Mouse (Mus musculus) CD4-positive, CD25-positive, alpha-beta regulatory T cell, adult 4 months (primary cell): ENCODE results near the gene Clip2. TPM values are rescaled to one million over a fixed set of nuclear protein-coding genes. Genes with fewer than 3 reads are reported as not detected.
A peak's percentile ranks its signal among the peaks of the same experiment; 100 is the strongest.
"Not testable (repeated sequence)": the region's sequence is repeated elsewhere in the genome, so short reads cannot be mapped to it uniquely, and the experiment has no call there.

ENCODE experiments used
- ATAC-seq: one replicate; pipeline ENCODE4 v1.8.0; 2017
- polyA plus RNA-seq, 2 experiments: library from polyadenylated mRNA; unstranded; fragments of 100-300 nt; shearing (Covaris generic); gene quantifications; one replicate each; pipeline ENCODE4 v1.2.1; 2017

Gene Clip2
- polyA plus RNA-seq, 2 experiments from 2014 or later: 0.52 to 0.54 TPM

DNA sequence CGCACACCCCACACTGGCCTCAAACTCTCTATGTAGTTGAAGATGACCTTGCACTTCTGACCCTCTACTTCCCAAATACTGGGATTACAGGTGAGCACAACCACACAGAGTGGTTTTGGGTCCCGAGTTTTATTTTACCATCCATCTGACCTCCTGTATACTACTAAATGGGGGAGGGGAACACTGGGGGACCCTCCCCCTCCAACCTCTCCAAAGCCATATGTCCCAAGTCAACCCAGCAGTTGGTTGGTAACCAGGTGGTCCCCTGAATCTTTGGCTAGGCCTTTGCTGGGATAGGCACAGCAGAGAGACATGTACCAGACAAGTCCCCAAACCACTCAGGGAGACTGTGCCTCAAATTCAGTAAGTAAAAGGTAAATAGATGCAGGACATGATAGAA lies 94.9 kb downstream of the Clip2 start:
- no peak for ATAC-seq

DNA sequence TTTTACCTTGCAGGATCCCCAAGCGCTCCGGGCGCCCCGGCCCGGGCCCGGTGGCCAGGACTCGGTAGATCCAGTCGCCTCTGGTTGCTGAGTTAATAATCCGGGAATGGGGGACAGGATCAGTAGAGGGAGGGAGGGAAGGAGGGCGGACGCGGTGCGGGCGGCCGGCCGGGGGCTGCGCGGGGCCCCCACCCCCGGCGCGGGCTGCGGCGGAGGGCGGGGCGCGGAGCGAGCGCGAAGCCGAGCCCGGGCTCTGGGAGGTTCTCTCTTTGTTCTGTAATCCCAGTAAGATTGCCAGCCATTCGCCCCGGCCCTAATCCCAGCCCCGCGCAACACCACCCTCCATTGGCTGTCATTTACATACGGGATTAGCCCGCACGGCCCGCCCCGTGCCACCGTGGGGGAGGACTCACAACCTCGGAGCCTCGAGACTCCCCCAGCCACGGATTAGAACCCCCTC lies 95.7 kb downstream of the Clip2 start, which contains the start of gene Gtf2ird1:
TSS of gene Gtf2ird1 (minus strand) at position 214 of the 460 bp plus-strand sequence.
- peak; percentile 60 for ATAC-seq

DNA sequence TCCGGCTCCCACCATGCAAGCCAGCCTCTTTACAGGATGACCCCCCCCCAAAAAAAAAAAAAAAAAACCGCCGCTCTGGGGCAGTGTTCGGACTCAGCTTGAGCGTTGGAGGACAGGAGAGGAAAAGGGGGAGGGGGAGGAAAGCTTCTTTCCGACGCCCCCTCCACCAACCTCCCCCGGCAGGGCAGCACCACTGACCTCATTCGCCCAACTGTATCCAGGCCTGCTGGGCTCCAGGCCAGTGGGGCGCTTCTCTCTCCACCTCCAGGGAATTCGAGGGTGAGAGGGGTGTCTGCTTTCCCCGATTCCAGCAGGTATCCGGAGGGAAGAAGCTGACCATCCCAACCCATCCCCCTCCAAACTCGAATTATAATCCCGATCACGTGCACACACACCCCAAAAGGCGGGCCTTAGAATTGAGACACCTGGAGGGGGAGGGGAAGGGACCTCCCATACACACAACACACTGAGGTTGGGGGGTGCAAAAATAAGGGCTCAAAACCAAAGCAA lies 96.3 kb downstream of the Clip2 start:
- peak; percentile 48 for ATAC-seq

DNA sequence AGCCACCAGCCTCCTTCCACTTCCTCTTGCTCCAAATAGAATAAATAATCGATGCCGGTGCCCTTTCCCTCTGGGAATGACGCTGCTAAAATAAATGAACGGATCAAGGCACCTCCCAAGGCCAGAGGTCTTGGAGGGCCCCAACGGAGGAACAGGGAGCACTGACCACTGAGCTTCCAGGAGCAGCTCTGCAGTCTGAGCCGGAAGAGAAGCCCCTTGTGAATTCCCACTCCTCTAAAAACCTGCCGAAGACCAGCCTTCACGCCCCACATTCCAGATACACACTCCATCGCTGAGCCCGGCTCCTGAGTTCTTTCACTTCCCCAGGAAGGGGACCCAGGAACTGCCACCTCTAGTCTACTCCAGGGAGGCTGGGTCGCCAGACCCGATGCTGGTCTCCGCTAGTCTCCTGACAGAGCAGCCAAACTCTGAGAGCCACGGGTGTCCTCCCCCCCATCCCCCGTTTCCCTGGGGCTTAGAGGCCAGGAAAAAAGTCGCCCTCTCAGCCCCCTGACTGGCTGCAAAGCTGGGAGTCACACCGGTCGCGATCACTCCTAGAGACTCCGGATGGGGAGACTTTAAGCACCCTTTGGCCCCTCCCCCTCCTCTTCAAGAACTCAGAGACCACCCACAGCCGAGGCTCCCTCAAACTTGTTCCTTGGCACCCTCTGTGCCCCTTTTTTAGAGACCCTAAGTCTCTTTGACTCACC lies 96.9 kb downstream of the Clip2 start:
- ATAC-seq: peak; percentile 54

DNA sequence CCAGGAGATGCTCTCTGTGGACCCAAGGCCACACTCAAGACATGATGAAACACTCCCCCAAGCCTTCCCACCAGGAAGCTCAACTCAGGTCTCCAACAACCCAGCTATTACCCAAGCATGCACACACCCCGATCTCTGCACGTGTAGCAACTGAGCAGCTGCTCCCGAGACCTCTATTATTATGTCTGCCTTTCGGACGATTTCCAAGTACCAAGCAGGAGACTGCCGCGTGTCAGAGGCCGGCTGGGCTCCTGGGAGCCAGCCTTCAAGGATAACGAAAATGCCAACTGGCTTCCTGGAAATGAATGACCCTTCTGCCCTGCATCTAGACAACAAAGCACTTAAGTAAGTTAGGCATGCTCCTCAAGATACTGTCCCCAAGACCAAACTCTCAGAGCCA lies 97.8 kb downstream of the Clip2 start:
- ATAC-seq: no peak

DNA sequence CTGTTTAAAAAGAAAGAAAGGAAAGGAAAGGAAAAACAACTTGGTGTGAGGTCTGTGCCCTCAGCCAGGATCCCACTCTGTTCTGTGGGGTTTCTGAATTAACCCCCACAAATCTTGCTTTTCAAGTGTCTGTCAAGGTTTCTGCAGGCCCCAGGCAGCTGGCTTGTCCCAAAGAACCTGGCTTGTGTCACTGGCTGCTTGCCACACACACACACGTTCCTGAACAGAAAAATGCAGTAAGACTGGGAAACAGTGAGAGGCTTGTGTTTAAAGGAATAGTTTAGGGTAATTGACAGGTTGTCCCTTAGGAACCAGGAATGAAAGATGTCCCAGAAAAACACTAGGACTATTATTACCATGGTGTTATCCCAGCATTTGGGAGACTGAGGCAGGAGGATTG lies 98.7 kb downstream of the Clip2 start:
- no peak for ATAC-seq

DNA sequence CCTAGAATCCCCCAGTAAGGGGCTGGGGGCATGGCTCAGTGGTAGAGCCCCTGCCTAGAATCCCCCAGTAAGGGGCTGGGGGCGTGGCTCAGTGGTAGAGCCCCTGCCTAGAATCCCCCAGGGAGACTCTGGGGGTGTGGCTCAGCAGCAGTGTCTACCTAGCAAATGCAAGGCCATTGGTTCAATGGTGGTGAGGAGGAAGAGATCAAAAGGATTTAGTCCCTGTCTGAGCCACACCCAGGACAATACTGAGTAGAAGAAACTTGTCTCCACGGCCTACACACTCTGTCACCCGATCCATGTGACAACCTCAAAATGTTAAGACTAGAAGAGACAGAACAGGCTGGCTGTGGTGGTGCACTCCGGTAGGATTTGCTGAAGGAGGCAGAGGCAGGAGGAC lies 105.5 kb downstream of the Clip2 start:
- ATAC-seq: not testable (repeated sequence)

DNA sequence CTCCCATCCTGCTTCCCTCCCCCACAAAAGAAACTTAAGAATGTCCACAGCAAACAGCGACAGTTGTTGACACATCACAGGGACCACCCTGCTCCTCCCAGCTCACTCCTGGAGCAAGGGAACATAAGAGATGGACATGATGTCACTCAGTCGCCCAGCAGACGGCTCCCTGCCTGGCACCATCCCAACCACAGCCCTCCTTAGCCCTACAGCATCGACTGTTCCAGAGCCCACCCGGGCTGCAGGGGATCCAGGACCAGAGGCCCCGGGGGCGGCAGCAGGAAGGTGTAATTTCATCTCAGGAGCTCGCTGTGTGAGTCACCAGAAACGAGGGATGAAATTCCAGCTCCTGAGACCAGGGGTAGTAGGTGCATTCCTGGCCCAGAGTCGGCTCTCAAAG lies 106.3 kb downstream of the Clip2 start:
- ATAC-seq: no peak

DNA sequence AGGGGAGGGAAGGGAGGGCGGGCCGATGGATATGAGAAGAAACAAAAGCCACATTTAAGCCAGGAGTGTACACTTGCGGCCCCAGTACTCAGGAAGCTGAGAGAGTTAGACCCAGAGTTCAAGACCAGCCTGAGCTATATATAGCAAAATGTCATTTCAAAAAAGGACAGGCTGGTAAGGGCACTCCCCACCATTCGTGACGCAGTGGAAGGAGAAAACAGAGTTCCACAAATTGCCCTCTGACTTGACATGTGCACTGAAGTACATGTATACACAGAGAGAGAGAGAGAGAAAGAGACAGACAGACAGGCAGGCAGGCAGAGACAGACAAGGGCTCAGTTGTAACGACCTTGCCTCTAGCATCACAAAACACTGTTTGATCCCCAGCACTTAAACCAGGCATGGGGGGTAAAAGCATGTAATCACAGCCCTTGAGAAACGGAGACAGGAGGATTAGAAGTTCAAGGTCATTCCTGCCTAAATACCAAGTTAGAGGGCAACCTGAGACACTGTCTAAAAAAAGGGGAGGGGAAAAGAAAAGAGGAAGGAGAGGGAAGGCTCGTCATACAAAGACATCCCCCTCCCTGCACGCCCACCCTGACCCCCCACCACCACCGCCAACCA lies 106.9 kb downstream of the Clip2 start:
- peak; percentile 39 for ATAC-seq

DNA sequence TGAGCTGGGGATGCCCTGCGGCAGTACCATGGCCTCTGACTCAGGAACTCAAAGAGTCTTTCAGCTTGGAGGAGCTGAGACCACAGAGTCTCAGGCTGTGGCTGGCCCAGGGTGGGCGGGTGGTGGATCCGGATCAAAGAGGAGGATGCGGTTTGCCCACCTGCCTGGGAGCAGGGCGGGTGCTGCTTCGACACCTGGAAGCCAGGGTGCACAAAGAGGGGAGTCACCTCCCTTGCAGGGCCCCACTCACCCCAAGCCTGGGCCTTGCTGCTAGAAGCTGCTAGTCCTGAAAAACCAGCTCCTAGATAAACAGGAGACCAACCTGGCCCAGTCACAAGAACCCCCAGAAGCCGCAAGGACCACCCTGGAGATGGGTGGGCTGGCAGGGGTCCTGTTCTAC lies 107.8 kb downstream of the Clip2 start:
- ATAC-seq: peak; percentile 81

DNA sequence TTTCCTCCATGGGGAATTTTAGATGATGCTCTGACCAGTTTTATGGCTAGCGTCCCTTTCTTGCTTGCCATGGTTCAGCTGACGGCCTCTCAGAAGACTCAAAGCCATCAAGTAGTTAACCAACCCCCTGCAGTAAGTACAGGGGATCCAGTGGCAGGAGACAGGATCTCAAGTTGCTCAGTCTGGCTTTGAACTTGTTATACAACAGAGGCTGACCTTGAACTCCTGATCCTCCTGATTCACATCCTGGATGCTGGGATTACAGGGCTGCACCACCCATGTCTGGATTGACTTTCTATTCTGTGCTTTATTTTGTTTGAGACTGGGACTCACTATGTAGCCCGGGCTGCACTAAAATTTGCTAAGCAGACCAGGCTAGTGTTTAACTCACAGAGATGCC lies 110.2 kb downstream of the Clip2 start:
- ATAC-seq: no peak

DNA sequence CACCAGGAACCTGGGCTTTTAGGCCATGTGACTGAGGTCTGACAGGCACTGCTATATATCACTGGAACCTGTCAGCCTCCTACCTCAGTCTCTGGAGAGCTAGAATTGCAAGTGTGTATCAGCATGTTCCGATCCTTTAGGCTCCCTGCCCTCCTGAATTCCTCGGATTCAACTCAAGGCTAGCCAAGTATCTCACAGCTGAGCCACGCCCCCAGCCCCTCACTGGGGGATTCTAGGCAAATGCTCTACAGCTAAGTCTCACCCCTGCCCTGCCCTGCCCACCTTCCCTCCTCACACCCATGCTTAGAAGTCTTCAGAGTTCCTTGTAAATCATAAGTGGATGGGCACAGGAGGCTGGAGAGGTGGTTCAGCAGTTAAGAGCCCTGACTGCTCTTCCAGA lies 111.1 kb downstream of the Clip2 start:
- ATAC-seq: no peak

DNA sequence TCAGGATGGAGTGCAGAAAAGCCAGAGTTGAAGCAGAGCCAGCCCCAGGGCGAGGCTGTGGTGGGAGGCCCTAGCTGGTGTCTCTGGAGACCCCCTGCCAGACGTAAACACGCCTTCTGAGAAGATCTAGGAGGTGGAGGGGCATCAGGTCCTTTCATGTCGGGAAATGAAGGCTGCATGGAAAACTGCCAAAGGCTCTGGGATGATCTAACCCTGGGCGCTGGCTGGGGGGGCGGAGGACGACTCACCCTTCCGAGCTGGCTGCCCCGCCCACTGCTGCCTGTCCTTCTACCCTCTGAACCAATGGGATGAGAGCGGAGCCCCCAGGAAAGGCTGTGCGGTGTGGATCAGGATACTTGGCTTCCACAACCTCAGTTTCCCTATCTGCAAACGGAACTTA lies 112.1 kb downstream of the Clip2 start:
- ATAC-seq: no peak

DNA sequence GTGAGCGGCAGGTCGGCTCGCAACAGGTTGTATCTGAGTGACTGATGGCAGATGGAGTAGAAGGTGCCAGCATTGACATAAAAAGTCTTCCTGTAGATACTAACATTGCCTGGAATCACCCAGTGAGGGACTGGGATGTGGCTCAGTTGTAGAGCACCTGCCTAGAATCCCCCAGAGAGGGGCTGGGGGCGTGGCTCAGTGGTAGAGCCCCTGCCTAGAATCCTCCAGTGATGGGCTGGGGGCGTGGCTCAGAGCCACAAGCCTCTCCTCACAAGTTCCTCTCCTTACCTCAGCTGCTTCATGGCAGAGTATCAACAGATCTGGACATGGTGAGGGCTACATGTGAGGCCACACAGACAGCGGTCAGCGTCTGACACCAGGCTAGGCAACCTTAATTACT lies 112.8 kb downstream of the Clip2 start:
- no peak for ATAC-seq

Other genes with a start within 250 kb of the Clip2 start
- gene Gtf2i, start 237.7 kb downstream of the Clip2 start, polyA plus RNA-seq: 100 to 1,000 TPM in 1 of 2 experiments, 10 to 100 TPM in 1; 96.3 to 125 TPM
- gene Gtf2ird1, start 95.7 kb downstream of the Clip2 start, polyA plus RNA-seq: 1 to 10 TPM; 6.0 to 8.0 TPM
- under 1 TPM in 1 of 2 experiments, not detected in 1; 0.60 TPM for gene Syna, start 7.7 kb upstream of the Clip2 start, polyA plus RNA-seq
- 100 to 1,000 TPM; 134 to 185 TPM for gene Rfc2, start 28.9 kb upstream of the Clip2 start, polyA plus RNA-seq
- gene Lat2, start 62.6 kb upstream of the Clip2 start, polyA plus RNA-seq: 10 to 100 TPM in 1 of 2 experiments, 1 to 10 TPM in 1; 6.2 to 15.8 TPM
- gene Eif4h, start 87.1 kb upstream of the Clip2 start, polyA plus RNA-seq: 10 to 100 TPM; 94.2 to 96.9 TPM
- gene Limk1, start 136.2 kb upstream of the Clip2 start, polyA plus RNA-seq: 1 to 10 TPM; 3.8 to 6.9 TPM
- gene Eln, start 194.9 kb upstream of the Clip2 start, polyA plus RNA-seq: not detected